Mouse (Mus musculus): ENCODE results near the gene Wdr43.

Wdr43 gene

GRCm38 (mm10) chr17:71662751-71663250 lies 47.1 kb downstream of the Wdr43 start:
- DNase-seq (ENCODE audit: extremely low spot score, low spot score), result peak; percentile 70

GRCm38 (mm10) chr17:71663491-71663890 lies 47.8 kb downstream of the Wdr43 start:
- no peak for DNase-seq (ENCODE audit: extremely low spot score, low spot score)

GRCm38 (mm10) chr17:71664172-71664571 lies 48.5 kb downstream of the Wdr43 start:
- no peak for DNase-seq (ENCODE audit: extremely low spot score, low spot score)

- DNase-seq (ENCODE audit: extremely low spot score, low spot score), result no peak
Measured at GRCm38 (mm10) chr17:71665201-71665600, 49.5 kb downstream of the Wdr43 start.

- no peak for DNase-seq (ENCODE audit: extremely low spot score, low spot score)
Measured at GRCm38 (mm10) chr17:71669511-71669910, 53.8 kb downstream of the Wdr43 start.

- DNase-seq (ENCODE audit: extremely low spot score, low spot score), result peak; percentile 61
Measured at GRCm38 (mm10) chr17:71671840-71672546, 56.3 kb downstream of the Wdr43 start.

- DNase-seq (ENCODE audit: extremely low spot score, low spot score), result no peak
Measured at GRCm38 (mm10) chr17:71673092-71673491, 57.4 kb downstream of the Wdr43 start, which contains the start of gene Togaram2. Gene Togaram2, plus strand, starts transcription at chr17:71673261.

GRCm38 (mm10) chr17:71673936-71674335 lies 58.2 kb downstream of the Wdr43 start:
- no peak for DNase-seq (ENCODE audit: extremely low spot score, low spot score)

- no peak for DNase-seq (ENCODE audit: extremely low spot score, low spot score)
Measured at GRCm38 (mm10) chr17:71674886-71675285, 59.2 kb downstream of the Wdr43 start.

GRCm38 (mm10) chr17:71681666-71682065 lies 66.0 kb downstream of the Wdr43 start:
- DNase-seq (ENCODE audit: extremely low spot score, low spot score), result no peak

- no peak for DNase-seq (ENCODE audit: extremely low spot score, low spot score)
Measured at GRCm38 (mm10) chr17:71682379-71682778, 66.7 kb downstream of the Wdr43 start.

- DNase-seq (ENCODE audit: extremely low spot score, low spot score), result no peak
Measured at GRCm38 (mm10) chr17:71683281-71683680, 67.6 kb downstream of the Wdr43 start.

GRCm38 (mm10) chr17:71684103-71684608 lies 68.5 kb downstream of the Wdr43 start:
- no peak for DNase-seq (ENCODE audit: extremely low spot score, low spot score)

GRCm38 (mm10) chr17:71687436-71687835 lies 71.7 kb downstream of the Wdr43 start:
- DNase-seq (ENCODE audit: extremely low spot score, low spot score), result no peak

- DNase-seq (ENCODE audit: extremely low spot score, low spot score), result no peak
Measured at GRCm38 (mm10) chr17:71689903-71690302, 74.2 kb downstream of the Wdr43 start.

- no peak for DNase-seq (ENCODE audit: extremely low spot score, low spot score)
Measured at GRCm38 (mm10) chr17:71691361-71691875, 75.7 kb downstream of the Wdr43 start.

- peak; percentile 27 for DNase-seq (ENCODE audit: extremely low spot score, low spot score)
Measured at GRCm38 (mm10) chr17:71693313-71693712, 77.6 kb downstream of the Wdr43 start.

GRCm38 (mm10) chr17:71693780-71694179 lies 78.1 kb downstream of the Wdr43 start:
- peak; percentile 43 for DNase-seq (ENCODE audit: extremely low spot score, low spot score)

- DNase-seq (ENCODE audit: extremely low spot score, low spot score), result no peak
Measured at GRCm38 (mm10) chr17:71695151-71695550, 79.5 kb downstream of the Wdr43 start.

- no peak for DNase-seq (ENCODE audit: extremely low spot score, low spot score)
Measured at GRCm38 (mm10) chr17:71695716-71696315, 80.1 kb downstream of the Wdr43 start.

GRCm38 (mm10) chr17:71696396-71696795 lies 80.7 kb downstream of the Wdr43 start:
- no peak for DNase-seq (ENCODE audit: extremely low spot score, low spot score)

- no peak for DNase-seq (ENCODE audit: extremely low spot score, low spot score)
Measured at GRCm38 (mm10) chr17:71697896-71698618, 82.4 kb downstream of the Wdr43 start.
